Mouse (Mus musculus) urinary bladder, postnatal 0 days (tissue): ENCODE measurements around the gene Gm11037. TPM values are rescaled to one million over a fixed set of nuclear protein-coding genes. Genes with fewer than 3 reads are reported as not detected.

Source experiments
- polyA plus RNA-seq: library from polyadenylated mRNA; unstranded; fragments of >200 nt; fragmentation: Nextera tagmentation; extraction: Ambion mirVana; gene quantifications from 2 replicates; pipeline ENCODE4 v1.2.1, GENCODE M21; 2015

The Gm11037 gene
- polyA plus RNA-seq, result not detected in 2 replicates

GRCm38 (mm10) chr2:131132930-131133547 is at the start of gene Gm11037:
Gene Gm11037, plus strand, starts transcription at chr2:131133497.

GRCm38 (mm10) chr2:131086667-131087390 is 46.5 kb upstream of the Gm11037 start, which contains the start of gene Siglec1:
Gene Siglec1, minus strand, starts transcription at chr2:131086765.

GRCm38 (mm10) chr2:131127161-131127730 is 6.1 kb upstream of the Gm11037 start, which contains the start of gene Hspa12b:
Gene Hspa12b, plus strand, starts transcription at chr2:131127280.

GRCm38 (mm10) chr2:131159938-131160581 is 26.8 kb downstream of the Gm11037 start, which contains the start of gene 1700037H04Rik:
Gene 1700037H04Rik, minus strand, starts transcription at chr2:131160081.

GRCm38 (mm10) chr2:131179990-131180587 is 46.8 kb downstream of the Gm11037 start, which contains the start of gene Cenpb:
Gene Cenpb, minus strand, starts transcription at chr2:131180067.

Other genes with a start within 250 kb of the Gm11037 start
- 26.0 and 32.9 TPM in 2 replicates for gene 4930402H24Rik, start 227.1 kb upstream of the Gm11037 start, polyA plus RNA-seq
- gene Atrn, start 227.0 kb upstream of the Gm11037 start, polyA plus RNA-seq, result 9.0 and 9.4 TPM in 2 replicates
- 88.3 and 99.6 TPM in 2 replicates for gene Gfra4, start 90.4 kb upstream of the Gm11037 start, polyA plus RNA-seq
- 77.8 and 88.7 TPM in 2 replicates for gene Adam33, start 69.7 kb upstream of the Gm11037 start, polyA plus RNA-seq
- 1.4 and 2.6 TPM in 2 replicates for gene Siglec1, start 46.7 kb upstream of the Gm11037 start, polyA plus RNA-seq
- 9.5 and 10.1 TPM in 2 replicates for gene Hspa12b, start 6.2 kb upstream of the Gm11037 start, polyA plus RNA-seq
- 39.0 and 42.4 TPM in 2 replicates for gene 1700037H04Rik, start 26.6 kb downstream of the Gm11037 start, polyA plus RNA-seq
- 14.9 and 15.0 TPM in 2 replicates for gene Cenpb, start 46.6 kb downstream of the Gm11037 start, polyA plus RNA-seq
- 19.0 and 21.6 TPM in 2 replicates for gene Cdc25b, start 53.5 kb downstream of the Gm11037 start, polyA plus RNA-seq
- gene Spef1, start 53.8 kb downstream of the Gm11037 start, polyA plus RNA-seq, result 2.2 and 2.6 TPM in 2 replicates
- gene Ap5s1, start 73.6 kb downstream of the Gm11037 start, polyA plus RNA-seq, result 20.5 and 22.4 TPM in 2 replicates
- gene Mavs, start 100.6 kb downstream of the Gm11037 start, polyA plus RNA-seq, result 17.7 and 17.9 TPM in 2 replicates
- 25.2 and 30.5 TPM in 2 replicates for gene Pank2, start 129.0 kb downstream of the Gm11037 start, polyA plus RNA-seq
- gene Rnf24, start 219.4 kb downstream of the Gm11037 start, polyA plus RNA-seq, result 1.5 and 1.9 TPM in 2 replicates